Mouse (Mus musculus) forebrain, postnatal 0 days (tissue): ENCODE measurements at regions not wholly inside any gene's neighbourhood (a gene's known extent, or its start where the extent isn't known, plus 50 kb on each side); places are given as distances from the start of the nearest gene placed in this dataset.

Experiments used
- ATAC-seq: fragments of 200-750 bp; cut with Nextera tagmentation; 2 replicates; pipeline ENCODE4 v1.8.0; 2017; ENCODE audit warnings: mild to moderate bottlenecking, moderate library complexity
- DNase-seq: peaks from one replicate; pipeline ENCODE4 v3.0.0-alpha.2; 2015
- H3K27ac ChIP-seq: fragments of 300-500 bp; sonication (generic); 2 replicates; pipeline ENCODE4 v1.5.1; 2014; ENCODE audit warnings: low read depth, mild to moderate bottlenecking, antibody characterized with exemption, low read length, moderate library complexity, mixed read lengths
- H3K27me3 ChIP-seq: fragments of 300-500 bp; sonication (generic); 2 replicates; pipeline ENCODE4 v1.6.1; 2014; ENCODE audit warnings: mild to moderate bottlenecking, low read length, mixed read lengths; ENCODE audit not compliant: insufficient read depth
- H3K36me3 ChIP-seq: fragments of 300-500 bp; sonication (generic); 2 replicates; pipeline ENCODE4 v1.6.1; 2014; ENCODE audit warnings: mild to moderate bottlenecking, moderate library complexity; ENCODE audit not compliant: insufficient read depth
- H3K4me1 ChIP-seq: fragments of 300-500 bp; sonication (generic); 2 replicates; pipeline ENCODE4 v1.6.1; 2014; ENCODE audit warnings: antibody characterized with exemption; ENCODE audit not compliant: insufficient read depth
- H3K4me2 ChIP-seq: fragments of 300-500 bp; sonication (generic); 2 replicates; pipeline ENCODE4 v1.6.1; 2014; ENCODE audit warnings: low read depth, mild to moderate bottlenecking, moderate library complexity
- H3K4me3 ChIP-seq: fragments of 300-500 bp; sonication (generic); 2 replicates; pipeline ENCODE4 v1.5.1; 2014; ENCODE audit warnings: low read depth, low read length, mixed read lengths
- H3K9ac ChIP-seq: fragments of 300-500 bp; sonication (generic); 2 replicates; pipeline ENCODE4 v1.6.1; 2014; ENCODE audit warnings: mild to moderate bottlenecking
- H3K9me3 ChIP-seq: fragments of 300-500 bp; sonication (generic); 2 replicates; pipeline ENCODE4 v1.6.1; 2016; ENCODE audit warnings: low read length
- CTCF ChIP-seq: sonication (generic); IDR thresholded peaks from 2 replicates; pipeline ENCODE4 v1.5.1; 2016; ENCODE audit warnings: antibody characterized with exemption, control low read depth, low read depth
- WGBS: fragments of 180-500 bp; shearing (Covaris S2); extraction: QIAGEN DNeasy Blood & Tissue Kit; methylation state at CpG from one replicate; pipeline ENCODE4 v1.1.7; 2014; 5-methylcytosine and 5-hydroxymethylcytosine counted together

DNA sequence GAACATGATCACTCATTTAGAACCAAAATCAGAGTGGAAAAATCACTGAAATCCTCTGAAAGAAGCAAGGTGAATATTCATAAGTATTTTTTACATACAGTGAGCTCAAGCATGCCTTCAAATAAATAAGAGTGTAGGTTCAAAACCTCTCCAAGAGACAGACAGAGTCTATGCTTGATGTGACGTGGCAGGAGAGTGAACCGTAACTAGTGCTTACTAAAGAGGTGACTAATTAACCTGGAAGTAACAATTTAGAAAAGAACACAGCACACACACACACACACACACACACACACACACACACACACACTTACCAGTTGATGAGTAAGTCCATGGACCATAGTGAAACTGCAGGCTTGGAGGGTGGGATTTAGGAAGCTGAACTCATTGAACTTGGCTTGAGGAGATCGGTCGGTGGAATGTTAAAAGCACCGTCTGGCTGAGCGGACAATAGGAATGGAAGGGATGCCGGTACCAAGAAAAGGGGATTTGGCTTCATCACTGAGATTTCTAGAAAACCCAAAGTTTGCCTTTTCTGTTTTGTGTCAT, 802.4 kb downstream of the Defb40 start:
- no peak for TF ChIP-seq CTCF
- 73% methylated on average over 7 of the region's 7 CpGs for WGBS
- H3K27me3 ChIP-seq = no peaks in the 10 kb centered on the region

DNA sequence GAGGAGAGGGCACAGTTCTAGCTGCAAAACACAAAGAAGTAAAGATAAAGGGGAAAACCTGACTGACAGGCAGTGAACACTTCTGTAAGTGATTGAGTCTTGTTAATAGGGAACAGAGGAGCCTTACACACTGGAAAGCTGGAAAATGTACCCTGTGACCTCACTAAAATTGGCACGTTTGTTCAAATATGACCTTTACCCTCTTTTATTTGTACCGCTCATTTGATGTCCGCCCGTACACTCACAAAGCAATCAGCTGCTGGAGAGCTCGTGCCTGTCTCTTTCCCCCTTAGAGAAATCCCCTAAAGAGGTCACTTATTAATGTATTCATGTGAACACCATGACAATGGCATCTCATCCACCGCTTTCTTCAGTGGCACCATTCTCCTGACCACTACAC, 819.4 kb downstream of the Defb40 start:
- Histone ChIP-seq H3K9me3 (no peaks in the 10 kb centered on the region), H3K9ac (no peak overlapping the region), H3K4me3 (no peak overlapping the region), H3K27me3 (no peaks in the 10 kb centered on the region), H3K36me3 (no peaks in the 10 kb centered on the region), H3K4me2 (no peak overlapping the region), H3K27ac (no peak overlapping the region), H3K4me1 (no peaks in the 10 kb centered on the region)
- ATAC-seq (0 out of 2 replicates have a peak, but pooled peaks have one; percentile 27), DNase-seq (no peak)
- 30% methylated on average over 6 of the region's 6 CpGs for WGBS
- no peak for TF ChIP-seq CTCF

More for the DNA sequence above, 802.4 kb downstream of the Defb40 start:
- DNase-seq = no peak
- ATAC-seq = no peak
- Histone ChIP-seq H3K4me1 (no peaks in the 10 kb centered on the region), H3K27ac (no peak overlapping the region), H3K36me3 (no peaks in the 10 kb centered on the region), H3K9ac (no peak overlapping the region), H3K4me2 (no peak overlapping the region), H3K9me3 (no peaks in the 10 kb centered on the region), H3K4me3 (no peak overlapping the region)

GRCm38 (mm10) chr8:18115333-18116044, 862.6 kb downstream of the Defb40 start:
- Histone ChIP-seq H3K9ac (no peak overlapping the region), H3K36me3 (no peaks in the 10 kb centered on the region), H3K27me3 (no peaks in the 10 kb centered on the region), H3K4me3 (no peak overlapping the region), H3K9me3 (no peaks in the 10 kb centered on the region), H3K4me1 (no peaks in the 10 kb centered on the region), H3K4me2 (no peak overlapping the region), H3K27ac (no peak overlapping the region)
- no peak for TF ChIP-seq CTCF
- no peak for ATAC-seq
- no peak for DNase-seq
- WGBS = 72% methylated on average over 5 of the region's 5 CpGs

GRCm38 (mm10) chr8:18113262-18113661, 864.8 kb downstream of the Defb40 start:
- WGBS = 68% methylated on average over 5 of the region's 5 CpGs
- DNase-seq (no peak), ATAC-seq (no peak)
- H3K4me3 ChIP-seq = no peak overlapping the region
- no peak overlapping the region for H3K9ac ChIP-seq
- no peak for TF ChIP-seq CTCF
- no peak overlapping the region for H3K27ac ChIP-seq
- no peaks in the 10 kb centered on the region for H3K9me3 ChIP-seq
- H3K4me1 ChIP-seq = no peaks in the 10 kb centered on the region
- H3K36me3 ChIP-seq = no peaks in the 10 kb centered on the region
- no peak overlapping the region for H3K4me2 ChIP-seq
- H3K27me3 ChIP-seq = no peaks in the 10 kb centered on the region

- ATAC-seq (no peak), DNase-seq (no peak)
- Histone ChIP-seq H3K9me3 (no peaks in the 10 kb centered on the region), H3K4me1 (no peaks in the 10 kb centered on the region), H3K4me3 (no peak overlapping the region), H3K9ac (no peak overlapping the region), H3K36me3 (no peaks in the 10 kb centered on the region), H3K27ac (no peak overlapping the region), H3K27me3 (no peaks in the 10 kb centered on the region), H3K4me2 (no peak overlapping the region)
- no peak for TF ChIP-seq CTCF
- WGBS = 91% methylated on average over 2 of the region's 2 CpGs
These were observed 868.6 kb downstream of the Defb40 start for GRCm38 (mm10) chr8:18109480-18109879.

DNA sequence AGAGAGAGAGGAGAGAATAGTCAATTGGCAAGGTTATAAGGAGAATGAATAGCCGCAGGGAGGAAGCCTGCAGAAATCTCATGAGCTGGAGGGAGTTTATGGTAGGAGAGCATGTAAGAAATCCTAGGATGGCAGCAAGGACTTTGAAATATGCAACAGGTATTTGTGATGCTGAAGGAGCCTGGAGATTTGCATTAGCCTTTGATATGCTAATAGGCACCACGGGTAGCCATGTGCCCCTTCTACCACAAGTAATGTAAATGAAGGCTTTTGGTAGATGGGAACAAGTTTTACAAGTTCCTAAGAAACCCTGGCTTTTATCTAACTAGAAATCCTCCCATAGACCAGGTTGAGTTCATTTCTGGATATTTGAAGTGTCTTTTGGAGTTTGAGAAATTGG, 871.2 kb downstream of the Defb40 start:
- 44% methylated on average over 2 of the region's 2 CpGs for WGBS
- no peak overlapping the region for H3K27ac ChIP-seq

GRCm38 (mm10) chr8:18065456-18065855, 912.6 kb downstream of the Defb40 start:
- TF ChIP-seq CTCF = no peak
- H3K4me2 ChIP-seq = no peak overlapping the region
- 81% methylated on average over 3 of the region's 3 CpGs for WGBS
- no peak overlapping the region for H3K4me3 ChIP-seq
- no peaks in the 10 kb centered on the region for H3K27me3 ChIP-seq
- H3K36me3 ChIP-seq = no peaks in the 10 kb centered on the region
- ATAC-seq (no peak), DNase-seq (no peak)
- H3K27ac ChIP-seq = no peak overlapping the region
- no peaks in the 10 kb centered on the region for H3K4me1 ChIP-seq
- no peak overlapping the region for H3K9ac ChIP-seq
- H3K9me3 ChIP-seq = no peaks in the 10 kb centered on the region

More for the DNA sequence above, 871.2 kb downstream of the Defb40 start:
- Histone ChIP-seq H3K4me1 (no peaks in the 10 kb centered on the region), H3K9me3 (no peaks in the 10 kb centered on the region), H3K4me2 (no peak overlapping the region), H3K27me3 (no peaks in the 10 kb centered on the region), H3K9ac (no peak overlapping the region), H3K4me3 (no peak overlapping the region), H3K36me3 (no peaks in the 10 kb centered on the region)
- no peak for ATAC-seq
- no peak for TF ChIP-seq CTCF
- DNase-seq = no peak
